Mouse (Mus musculus) neural tube, embryonic 12.5 days (tissue): ENCODE results near the gene Amtn. TPM values are rescaled to one million over a fixed set of nuclear protein-coding genes. Genes with fewer than 3 reads are reported as not detected.

Experiments used
- polyA plus RNA-seq: library from polyadenylated mRNA; unstranded; fragments of >200 nt; fragmentation: Nextera tagmentation; extraction: Ambion mirVana; gene quantifications from 2 replicates; pipeline ENCODE4 v1.2.1, GENCODE M21; 2016

Gene Amtn
- polyA plus RNA-seq, 1 experiment from 2014 or later: not detected

Other genes starting within 250 kb of the Amtn start
- not detected in 2 replicates for gene Gm11115, start 222.0 kb upstream of the Amtn start, polyA plus RNA-seq
- gene Gm7714, start 107.2 kb upstream of the Amtn start, polyA plus RNA-seq: not detected in 2 replicates
- gene Prol1, start 58.8 kb upstream of the Amtn start, polyA plus RNA-seq: not detected in 2 replicates
- not detected in 2 replicates for gene Ambn, start 79.9 kb downstream of the Amtn start, polyA plus RNA-seq
- not detected in 2 replicates for gene Enam, start 111.9 kb downstream of the Amtn start, polyA plus RNA-seq
- 0.18 and 0.23 TPM in 2 replicates for gene Jchain, start 151.8 kb downstream of the Amtn start, polyA plus RNA-seq
- 55.2 and 66.1 TPM in 2 replicates for gene Utp3, start 178.4 kb downstream of the Amtn start, polyA plus RNA-seq
- gene Rufy3, start 188.9 kb downstream of the Amtn start, polyA plus RNA-seq: 236 and 245 TPM in 2 replicates